Mouse (Mus musculus) myocyte (in vitro differentiated cells): Measurements from ENCODE around the gene Pou2f1. TPM values are rescaled to one million over a fixed set of nuclear protein-coding genes. Genes with fewer than 3 reads are reported as not detected.

ENCODE experiments used
- H3K27me3 ChIP-seq: one replicate; pipeline ENCODE4 v1.6.1; 2011; ENCODE audit not compliant: control insufficient read depth, insufficient read depth, insufficient read length
- H3K36me3 ChIP-seq: one replicate; pipeline ENCODE4 v1.6.1; 2011; ENCODE audit not compliant: control insufficient read depth, insufficient read depth
- H3K4me2 ChIP-seq: one replicate; pipeline ENCODE4 v1.6.1; 2011; ENCODE audit warnings: low read depth, control low read depth
- H3K4me3 ChIP-seq: one replicate; pipeline ENCODE4 v1.5.1; 2011; ENCODE audit warnings: mild to moderate bottlenecking, control low read depth, moderate library complexity
- H3K79me2 ChIP-seq: one replicate; pipeline ENCODE4 v1.6.1; 2011; ENCODE audit not compliant: control insufficient read depth, insufficient read depth
- H3ac ChIP-seq: one replicate; pipeline ENCODE4 v1.6.1; 2011; ENCODE audit not compliant: control insufficient read depth, insufficient read length
- CEBPB ChIP-seq: IDR thresholded peaks from 2 replicates; pipeline ENCODE4 v1.6.1; 2011; ENCODE audit warnings: mild to moderate bottlenecking, moderate library complexity; ENCODE audit not compliant: poor library complexity, insufficient read depth, severe bottlenecking
- E2F4 ChIP-seq: IDR thresholded peaks from one replicate; pipeline ENCODE4 v1.6.1; 2011; ENCODE audit warnings: mild to moderate bottlenecking, control low read depth, moderate library complexity; ENCODE audit not compliant: insufficient read depth
- MAX ChIP-seq: IDR thresholded peaks from one replicate; pipeline ENCODE4 v1.6.1; 2011; ENCODE audit warnings: low read depth, mild to moderate bottlenecking, control low read depth
- MYOD1 ChIP-seq, 3 experiments: IDR thresholded peaks; one replicate each; pipeline ENCODE4 v1.6.1; 2011; ENCODE audit warnings: control low read depth in 2 of 3, low read depth in 2 of 3, mild to moderate bottlenecking in 2 of 3, moderate library complexity in 1 of 3; ENCODE audit not compliant: insufficient read length in 2 of 3, control insufficient read depth in 1 of 3
- MYOG ChIP-seq, 3 experiments: IDR thresholded peaks; one replicate each; pipeline ENCODE4 v1.6.1; 2011; ENCODE audit warnings: control low read depth in 2 of 3, low read depth in 2 of 3, mild to moderate bottlenecking in 2 of 3; ENCODE audit not compliant: insufficient read length in 2 of 3, control insufficient read depth in 1 of 3, insufficient read depth in 1 of 3
- POLR2A ChIP-seq: IDR thresholded peaks from one replicate; pipeline ENCODE4 v1.6.1; 2011; ENCODE audit warnings: low read depth, mild to moderate bottlenecking, control low read depth, moderate library complexity; ENCODE audit not compliant: insufficient read length
- POLR2AphosphoS2 ChIP-seq: IDR thresholded peaks from one replicate; pipeline ENCODE4 v1.6.1; 2011; ENCODE audit warnings: low read depth, control low read depth; ENCODE audit not compliant: insufficient read length
- REST ChIP-seq: IDR thresholded peaks from one replicate; pipeline ENCODE4 v1.6.1; 2011; ENCODE audit warnings: mild to moderate bottlenecking, control low read depth, moderate library complexity; ENCODE audit not compliant: insufficient read depth, insufficient read length
- SRF ChIP-seq: IDR thresholded peaks from one replicate; pipeline ENCODE4 v1.6.1; 2011; ENCODE audit warnings: low read depth; ENCODE audit not compliant: control insufficient read depth, insufficient read length
- TCF12 ChIP-seq: IDR thresholded peaks from one replicate; pipeline ENCODE4 v1.6.1; 2011; ENCODE audit warnings: mild to moderate bottlenecking, control low read depth; ENCODE audit not compliant: poor library complexity, insufficient read depth, severe bottlenecking
- TCF3 ChIP-seq: IDR thresholded peaks from one replicate; pipeline ENCODE4 v1.6.1; 2011; ENCODE audit warnings: low read depth, control low read depth; ENCODE audit not compliant: insufficient read length
- USF1 ChIP-seq: IDR thresholded peaks from one replicate; pipeline ENCODE4 v1.6.1; 2011; ENCODE audit warnings: low read depth, mild to moderate bottlenecking, control low read depth, moderate library complexity
- polyA plus RNA-seq: library from polyadenylated mRNA; unstranded; fragments of >200 nt; fragmentation: generic; extraction: Trizol; gene quantifications from one replicate; pipeline ENCODE4 v1.2.1, GENCODE M21; 2012; ENCODE audit warnings: missing spikeins

Pou2f1 gene
- polyA plus RNA-seq, 1 experiment, result 2.1 TPM

- Histone ChIP-seq H3ac (no peak overlapping the region), H3K4me3 (no peak overlapping the region), H3K4me2 (no peak overlapping the region), H3K27me3 (no peaks in the 10 kb centered on the region), H3K36me3 (no peaks in the 10 kb centered on the region), H3K79me2 (peaks cover 57% of the 10 kb centered on the region)
- TF ChIP-seq MAX (no peak), MYOG (IDR thresholded peaks at IDR 0.05; ENCODE audit: control insufficient read depth in 1 of 3, insufficient read depth in 1 of 3, insufficient read length in 2 of 3, low read depth in 2 of 3) (no peak), POLR2AphosphoS2 (no peak), E2F4 (no peak), SRF (no peak), USF1 (no peak), TCF3 (no peak), TCF12 (no peak), MYOD1 (IDR thresholded peaks at IDR 0.05; ENCODE audit: control insufficient read depth in 1 of 3, insufficient read length in 2 of 3, low read depth in 2 of 3) (no peak)
These were observed 33.3 kb downstream of the Pou2f1 start for GRCm38 (mm10) chr1:165969001-165969690.

GRCm38 (mm10) chr1:165967027-165967654, 35.3 kb downstream of the Pou2f1 start:
- TF ChIP-seq POLR2AphosphoS2 (no peak), SRF (no peak), MAX (no peak), E2F4 (no peak), CEBPB (no peak), MYOG (IDR thresholded peaks at IDR 0.05; ENCODE audit: control insufficient read depth in 1 of 3, insufficient read depth in 1 of 3, insufficient read length in 2 of 3, low read depth in 2 of 3) (no peak), USF1 (no peak)
- peaks cover 49% of the 10 kb centered on the region for H3K79me2 ChIP-seq
- no peak overlapping the region for H3K4me3 ChIP-seq
- no peak overlapping the region for H3K4me2 ChIP-seq
- no peak overlapping the region for H3ac ChIP-seq
- no peaks in the 10 kb centered on the region for H3K36me3 ChIP-seq
- H3K27me3 ChIP-seq, result no peaks in the 10 kb centered on the region

- no peak overlapping the region for H3ac ChIP-seq
- H3K36me3 ChIP-seq, result no peaks in the 10 kb centered on the region
- no peak overlapping the region for H3K4me2 ChIP-seq
- no peaks in the 10 kb centered on the region for H3K27me3 ChIP-seq
- peaks cover 48% of the 10 kb centered on the region for H3K79me2 ChIP-seq
- no peak overlapping the region for H3K4me3 ChIP-seq
- TF ChIP-seq E2F4, result no peak
- no peak for TF ChIP-seq POLR2A
- no peak for TF ChIP-seq USF1
- TF ChIP-seq POLR2AphosphoS2, result no peak
- TF ChIP-seq REST, result no peak
- no peak for TF ChIP-seq SRF
- no peak for TF ChIP-seq TCF3
- TF ChIP-seq TCF12, result no peak
- TF ChIP-seq MAX, result no peak
- no peak for TF ChIP-seq CEBPB
- TF ChIP-seq MYOD1 (IDR thresholded peaks at IDR 0.05; ENCODE audit: control insufficient read depth in 1 of 3, insufficient read length in 2 of 3, low read depth in 2 of 3), result no peak
- no peak for TF ChIP-seq MYOG (IDR thresholded peaks at IDR 0.05; ENCODE audit: control insufficient read depth in 1 of 3, insufficient read depth in 1 of 3, insufficient read length in 2 of 3, low read depth in 2 of 3)
These were observed 36.1 kb downstream of the Pou2f1 start for GRCm38 (mm10) chr1:165966156-165966914.

GRCm38 (mm10) chr1:165961676-165962364, 40.7 kb downstream of the Pou2f1 start:
- peaks cover 69% of the 10 kb centered on the region for H3K79me2 ChIP-seq
- no peaks in the 10 kb centered on the region for H3K36me3 ChIP-seq
- no peaks in the 10 kb centered on the region for H3K27me3 ChIP-seq
- TF ChIP-seq SRF, result no peak
- no peak overlapping the region for H3K4me3 ChIP-seq
- no peak overlapping the region for H3K4me2 ChIP-seq
- no peak overlapping the region for H3ac ChIP-seq

- H3K36me3 ChIP-seq, result no peaks in the 10 kb centered on the region
- H3ac ChIP-seq, result no peak overlapping the region
- H3K4me3 ChIP-seq, result no peak overlapping the region
- H3K27me3 ChIP-seq, result no peaks in the 10 kb centered on the region
- TF ChIP-seq POLR2AphosphoS2, result no peak
- TF ChIP-seq USF1, result no peak
- TF ChIP-seq POLR2A, result no peak
- no peak for TF ChIP-seq MYOD1 (IDR thresholded peaks at IDR 0.05; ENCODE audit: control insufficient read depth in 1 of 3, insufficient read length in 2 of 3, low read depth in 2 of 3)
- TF ChIP-seq CEBPB, result no peak
- TF ChIP-seq TCF12, result no peak
- no peak for TF ChIP-seq E2F4
- TF ChIP-seq SRF, result no peak
- TF ChIP-seq MYOG (IDR thresholded peaks at IDR 0.05; ENCODE audit: control insufficient read depth in 1 of 3, insufficient read depth in 1 of 3, insufficient read length in 2 of 3, low read depth in 2 of 3), result no peak
- TF ChIP-seq TCF3, result no peak
- TF ChIP-seq MAX, result no peak
- H3K4me2 ChIP-seq, result no peak overlapping the region
- peaks cover 75% of the 10 kb centered on the region for H3K79me2 ChIP-seq
These were observed 44.3 kb downstream of the Pou2f1 start for GRCm38 (mm10) chr1:165958159-165958558.
